Mouse (Mus musculus): ENCODE measurements at regions not wholly inside any gene's neighbourhood (a gene's known extent, or its start where the extent isn't known, plus 50 kb on each side); places are given as distances from the start of the nearest gene placed in this dataset.

- 6% methylated on average over 21 of the region's 21 CpGs for WGBS
- TF ChIP-seq CTCF (conservative IDR thresholded peaks at IDR 0.05; ENCODE audit: insufficient read depth, insufficient read length, low read depth, low read length) = peak; percentile 82
- TF ChIP-seq POLR2A (IDR thresholded peaks at IDR 0.05; ENCODE audit: low read depth, low read length) = no peak
- Histone ChIP-seq H3K4me1 (ENCODE audit: control insufficient read depth, insufficient read depth, low read length) (no peaks in the 10 kb centered on the region), H3K36me3 (ENCODE audit: control insufficient read depth, insufficient read depth, low read length) (no peaks in the 10 kb centered on the region), H3K27ac (ENCODE audit: insufficient read depth, low read depth, low read length) (no peak overlapping the region), H3K27me3 (replicated peaks; ENCODE audit: control insufficient read depth, insufficient read depth, low read length) (no peaks in the 10 kb centered on the region), H3K4me3 (ENCODE audit: insufficient read depth, low read depth, low read length) (peak overlapping the region; percentile 41; the same call in 1 of the 2 replicates)
- peak; percentile 61 for DNase-seq
Observed at GRCm38 (mm10) chr9:113441770-113442411, 266.2 kb downstream of the Pdcd6ip start.

- Histone ChIP-seq H3K27me3 (replicated peaks; ENCODE audit: control insufficient read depth, insufficient read depth, low read length) (no peaks in the 10 kb centered on the region), H3K4me3 (ENCODE audit: insufficient read depth, low read depth, low read length) (no peak overlapping the region), H3K36me3 (ENCODE audit: control insufficient read depth, insufficient read depth, low read length) (no peaks in the 10 kb centered on the region), H3K27ac (ENCODE audit: insufficient read depth, low read depth, low read length) (no peak overlapping the region), H3K4me1 (ENCODE audit: control insufficient read depth, insufficient read depth, low read length) (no peaks in the 10 kb centered on the region)
- WGBS = 80% methylated on average over 7 of the region's 7 CpGs
- no peak for DNase-seq
- TF ChIP-seq CTCF (conservative IDR thresholded peaks at IDR 0.05; ENCODE audit: insufficient read depth, insufficient read length, low read depth, low read length) = no peak
- no peak for TF ChIP-seq POLR2A (IDR thresholded peaks at IDR 0.05; ENCODE audit: low read depth, low read length)
Observed at GRCm38 (mm10) chr9:113438394-113438793, 269.7 kb downstream of the Pdcd6ip start.

- Histone ChIP-seq H3K36me3 (ENCODE audit: control insufficient read depth, insufficient read depth, low read length) (no peaks in the 10 kb centered on the region), H3K27ac (ENCODE audit: insufficient read depth, low read depth, low read length) (no peak overlapping the region), H3K27me3 (replicated peaks; ENCODE audit: control insufficient read depth, insufficient read depth, low read length) (no peaks in the 10 kb centered on the region), H3K4me3 (ENCODE audit: insufficient read depth, low read depth, low read length) (no peak overlapping the region), H3K4me1 (ENCODE audit: control insufficient read depth, insufficient read depth, low read length) (no peaks in the 10 kb centered on the region)
- TF ChIP-seq POLR2A (IDR thresholded peaks at IDR 0.05; ENCODE audit: low read depth, low read length) (no peak), CTCF (conservative IDR thresholded peaks at IDR 0.05; ENCODE audit: insufficient read depth, insufficient read length, low read depth, low read length) (no peak)
- DNase-seq = no peak
Observed at GRCm38 (mm10) chr9:113435921-113436320, 272.1 kb downstream of the Pdcd6ip start.

- Histone ChIP-seq H3K4me3 (ENCODE audit: insufficient read depth, low read depth, low read length) (no peak overlapping the region), H3K4me1 (ENCODE audit: control insufficient read depth, insufficient read depth, low read length) (no peaks in the 10 kb centered on the region), H3K36me3 (ENCODE audit: control insufficient read depth, insufficient read depth, low read length) (no peaks in the 10 kb centered on the region), H3K27ac (ENCODE audit: insufficient read depth, low read depth, low read length) (no peak overlapping the region), H3K27me3 (replicated peaks; ENCODE audit: control insufficient read depth, insufficient read depth, low read length) (no peaks in the 10 kb centered on the region)
- TF ChIP-seq CTCF (conservative IDR thresholded peaks at IDR 0.05; ENCODE audit: insufficient read depth, insufficient read length, low read depth, low read length) (no peak), POLR2A (IDR thresholded peaks at IDR 0.05; ENCODE audit: low read depth, low read length) (no peak)
- 76% methylated on average over 4 of the region's 4 CpGs for WGBS
- DNase-seq = no peak
Observed at GRCm38 (mm10) chr9:113433424-113433823, 274.6 kb downstream of the Pdcd6ip start.

- no peaks in the 10 kb centered on the region for H3K4me1 ChIP-seq (ENCODE audit: control insufficient read depth, insufficient read depth, low read length)
- no peaks in the 10 kb centered on the region for H3K36me3 ChIP-seq (ENCODE audit: control insufficient read depth, insufficient read depth, low read length)
- H3K27ac ChIP-seq (ENCODE audit: insufficient read depth, low read depth, low read length) = no peak overlapping the region
- H3K27me3 ChIP-seq (replicated peaks; ENCODE audit: control insufficient read depth, insufficient read depth, low read length) = no peaks in the 10 kb centered on the region
- no peak for DNase-seq
- 83% methylated on average over 9 of the region's 9 CpGs for WGBS
- no peak for TF ChIP-seq POLR2A (IDR thresholded peaks at IDR 0.05; ENCODE audit: low read depth, low read length)
- no peak for TF ChIP-seq CTCF (conservative IDR thresholded peaks at IDR 0.05; ENCODE audit: insufficient read depth, insufficient read length, low read depth, low read length)
- H3K4me3 ChIP-seq (ENCODE audit: insufficient read depth, low read depth, low read length) = no peak overlapping the region
Observed at GRCm38 (mm10) chr9:113432601-113433179, 275.4 kb downstream of the Pdcd6ip start.

- 73% methylated on average over 4 of the region's 4 CpGs for WGBS
- Histone ChIP-seq H3K27me3 (replicated peaks; ENCODE audit: control insufficient read depth, insufficient read depth, low read length) (no peaks in the 10 kb centered on the region), H3K27ac (ENCODE audit: insufficient read depth, low read depth, low read length) (no peak overlapping the region), H3K36me3 (ENCODE audit: control insufficient read depth, insufficient read depth, low read length) (no peaks in the 10 kb centered on the region), H3K4me3 (ENCODE audit: insufficient read depth, low read depth, low read length) (no peak overlapping the region), H3K4me1 (ENCODE audit: control insufficient read depth, insufficient read depth, low read length) (no peaks in the 10 kb centered on the region)
- TF ChIP-seq POLR2A (IDR thresholded peaks at IDR 0.05; ENCODE audit: low read depth, low read length) (no peak), CTCF (conservative IDR thresholded peaks at IDR 0.05; ENCODE audit: insufficient read depth, insufficient read length, low read depth, low read length) (no peak)
- no peak for DNase-seq
Observed at GRCm38 (mm10) chr9:113430411-113430810, 277.6 kb downstream of the Pdcd6ip start.

GRCm38 (mm10) chr9:113427281-113427680, 280.8 kb downstream of the Pdcd6ip start:
- no peak overlapping the region for H3K4me3 ChIP-seq (ENCODE audit: insufficient read depth, low read depth, low read length)
- H3K27ac ChIP-seq (ENCODE audit: insufficient read depth, low read depth, low read length) = no peak overlapping the region
- TF ChIP-seq POLR2A (IDR thresholded peaks at IDR 0.05; ENCODE audit: low read depth, low read length) = no peak
- no peak for TF ChIP-seq CTCF (conservative IDR thresholded peaks at IDR 0.05; ENCODE audit: insufficient read depth, insufficient read length, low read depth, low read length)
- H3K27me3 ChIP-seq (replicated peaks; ENCODE audit: control insufficient read depth, insufficient read depth, low read length) = no peaks in the 10 kb centered on the region
- no peak for DNase-seq
- no peaks in the 10 kb centered on the region for H3K4me1 ChIP-seq (ENCODE audit: control insufficient read depth, insufficient read depth, low read length)
- no peaks in the 10 kb centered on the region for H3K36me3 ChIP-seq (ENCODE audit: control insufficient read depth, insufficient read depth, low read length)
- 78% methylated on average over 4 of the region's 4 CpGs for WGBS
